Mouse (Mus musculus) hindbrain, embryonic 12.5 days (tissue): Measurements from ENCODE around the gene Lrrn4cl. TPM values are rescaled to one million over a fixed set of nuclear protein-coding genes. Genes with fewer than 3 reads are reported as not detected.
A peak's percentile ranks its signal among the peaks of the same experiment; 100 is the strongest.

ENCODE experiments used
- ATAC-seq: fragments of 200-750 bp; cut with Nextera tagmentation; 2 replicates; pipeline ENCODE4 v1.8.0; 2017; ENCODE audit warnings: moderate TSS enrichment; ENCODE audit not compliant: low FRiP score
- H3K27ac ChIP-seq: fragments of 300-500 bp; sonication (generic); 2 replicates; pipeline ENCODE4 v1.5.1; 2016; ENCODE audit warnings: mild to moderate bottlenecking
- H3K27me3 ChIP-seq: fragments of 300-500 bp; sonication (generic); 2 replicates; pipeline ENCODE4 v1.6.1; 2016; ENCODE audit warnings: mild to moderate bottlenecking
- H3K36me3 ChIP-seq: fragments of 300-500 bp; sonication (generic); 2 replicates; pipeline ENCODE4 v1.6.1; 2016; ENCODE audit warnings: mild to moderate bottlenecking
- H3K4me1 ChIP-seq: fragments of 300-500 bp; sonication (generic); 2 replicates; pipeline ENCODE4 v1.6.1; 2016
- H3K4me2 ChIP-seq: fragments of 300-500 bp; sonication (generic); replicated peaks from 2 replicates; pipeline ENCODE4 v1.6.1; 2016; ENCODE audit warnings: mild to moderate bottlenecking
- H3K4me3 ChIP-seq: fragments of 300-500 bp; sonication (generic); 2 replicates; pipeline ENCODE4 v1.5.1; 2016; ENCODE audit warnings: mild to moderate bottlenecking
- H3K9ac ChIP-seq: fragments of 300-500 bp; sonication (generic); 2 replicates; pipeline ENCODE4 v1.6.1; 2016; ENCODE audit warnings: mild to moderate bottlenecking, moderate library complexity
- H3K9me3 ChIP-seq: fragments of 300-500 bp; sonication (generic); replicated peaks from 2 replicates; pipeline ENCODE4 v1.6.1; 2016; ENCODE audit warnings: mild to moderate bottlenecking
- WGBS: fragments of 180-500 bp; shearing (Covaris S2); methylation state at CpG from one replicate; pipeline ENCODE4 v1.1.7; 2016; 5-methylcytosine and 5-hydroxymethylcytosine counted together
- polyA plus RNA-seq: library from polyadenylated mRNA; unstranded; fragments of >200 nt; fragmentation: Nextera tagmentation; extraction: Ambion mirVana; gene quantifications from 2 replicates; pipeline ENCODE4 v1.2.1, GENCODE M21; 2016

Gene Lrrn4cl
- polyA plus RNA-seq, 1 experiment from 2014 or later, result 0.49 TPM

DNA sequence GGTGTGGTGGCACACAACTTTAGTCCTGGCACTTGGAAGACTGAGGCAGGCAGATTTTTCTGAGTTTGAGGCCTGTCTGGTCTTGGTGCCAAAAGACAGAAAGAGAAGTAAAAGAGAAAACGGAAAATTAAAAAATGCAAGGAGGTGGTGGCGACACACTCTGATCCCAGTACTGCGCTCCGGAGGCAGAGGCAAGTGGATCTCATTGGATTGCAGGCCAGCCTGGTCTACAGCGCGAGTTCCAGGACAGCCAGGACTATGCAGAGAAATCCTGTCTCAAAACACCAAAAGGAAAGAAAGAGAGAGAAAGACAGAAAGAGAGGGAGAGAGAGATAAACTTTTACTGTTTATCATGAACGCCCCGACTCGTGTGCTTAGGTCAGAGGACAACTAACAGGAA is 20.3 kb downstream of the Lrrn4cl start:
- Histone ChIP-seq H3K36me3 (peaks cover 28% of the 10 kb centered on the region), H3K4me2 (peak overlapping the region; percentile 83), H3K9me3 (no peaks in the 10 kb centered on the region), H3K4me3 (peak overlapping the region; percentile 72), H3K27me3 (no peaks in the 10 kb centered on the region), H3K27ac (peak overlapping the region; percentile 74), H3K4me1 (peaks cover 6% of the 10 kb centered on the region), H3K9ac (peak overlapping the region; percentile 84)
- WGBS, result 66% methylated on average over 9 of the region's 9 CpGs
- ATAC-seq, result peak; percentile 56

DNA sequence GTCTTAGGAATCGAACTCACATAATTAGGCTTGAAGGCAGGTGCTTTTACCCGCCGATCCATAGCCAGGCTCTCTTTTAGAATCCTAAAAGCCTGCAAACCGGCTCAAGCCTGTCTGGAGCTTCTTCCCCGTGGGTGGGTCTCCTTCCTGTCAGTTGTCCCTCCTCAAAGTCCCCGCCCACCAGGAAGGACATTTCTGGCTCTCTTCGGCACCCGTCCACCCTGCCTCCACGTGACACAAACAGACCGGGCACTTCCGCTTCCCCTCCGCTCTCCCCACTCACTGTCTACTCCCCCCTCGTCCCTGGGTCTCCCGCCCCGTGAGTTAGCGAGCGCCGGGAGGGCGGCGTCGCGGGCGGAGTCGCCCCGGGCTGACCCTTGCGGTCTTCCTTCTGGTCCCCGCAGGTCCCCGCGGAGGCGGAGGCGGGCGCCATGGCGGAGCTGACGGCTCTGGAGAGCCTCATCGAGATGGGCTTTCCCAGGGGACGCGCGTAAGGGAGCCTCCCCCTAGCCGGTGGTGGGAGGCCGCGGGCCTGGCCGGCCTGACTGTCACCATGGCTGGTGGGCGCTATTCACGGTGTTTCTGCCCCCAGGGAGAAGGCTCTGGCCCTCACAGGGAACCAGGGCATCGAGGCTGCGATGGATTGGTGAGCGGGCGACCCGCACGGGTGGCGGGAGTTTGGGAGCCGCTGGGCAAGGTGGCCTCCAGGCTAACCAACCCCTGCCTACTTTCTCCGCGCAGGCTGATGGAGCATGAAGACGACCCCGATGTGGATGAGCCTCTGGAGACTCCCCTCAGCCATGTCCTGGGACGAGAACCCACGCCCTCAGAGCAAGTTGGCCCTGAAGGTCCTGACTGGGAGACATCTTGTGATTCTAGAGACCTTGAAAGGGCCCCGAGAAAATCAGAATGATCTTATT is 21.0 kb downstream of the Lrrn4cl start, which contains the start of gene Ubxn1:
Ubxn1 (plus strand) TSS at position 230 of the 920 bp plus-strand sequence.
- Histone ChIP-seq H3K36me3 (peaks cover 34% of the 10 kb centered on the region), H3K9ac (peak within 1 kb of the TSS; percentile 84), H3K4me2 (peak within 1 kb of the TSS; percentile 83), H3K4me1 (peaks cover 6% of the 10 kb centered on the region), H3K4me3 (peak within 1 kb of the TSS; percentile 72), H3K9me3 (no peaks in the 10 kb centered on the region), H3K27ac (peak within 1 kb of the TSS; percentile 74), H3K27me3 (no peaks in the 10 kb centered on the region)
- peak; percentile 97 for ATAC-seq
- 1% methylated on average over 56 of the region's 59 CpGs for WGBS

DNA sequence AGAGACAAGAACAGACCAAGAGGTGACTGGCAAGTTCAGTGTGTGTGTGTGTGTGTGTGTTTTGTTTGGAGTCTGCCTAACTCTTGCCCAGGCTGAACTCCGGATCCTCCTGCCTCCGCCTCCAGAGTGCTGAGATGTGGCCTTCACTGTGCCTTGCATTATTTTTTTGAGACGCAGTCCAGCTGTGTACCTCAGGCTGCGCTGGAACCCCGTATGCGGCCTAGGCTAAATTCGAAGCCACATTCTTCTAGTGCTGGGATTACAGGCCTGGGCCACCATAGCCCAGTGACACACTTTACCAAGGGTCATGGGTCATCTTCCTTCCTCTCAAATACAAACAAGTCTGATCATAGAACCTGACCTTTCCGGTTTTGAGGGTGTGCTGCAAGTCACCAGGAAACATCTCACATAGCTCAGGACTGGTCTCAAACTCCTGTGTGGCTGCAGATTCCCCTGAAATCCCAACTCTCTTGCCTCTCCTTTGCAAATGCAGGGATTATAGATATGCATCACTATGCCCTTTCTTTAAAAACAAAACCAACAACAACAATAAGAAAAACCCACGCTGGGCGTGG is 21.8 kb downstream of the Lrrn4cl start:
- no peak overlapping the region for H3K27ac ChIP-seq
- H3K9me3 ChIP-seq, result no peaks in the 10 kb centered on the region
- H3K9ac ChIP-seq, result peak overlapping the region; percentile 84
- WGBS, result 77% methylated on average over 10 of the region's 10 CpGs
- peak overlapping the region; percentile 72 for H3K4me3 ChIP-seq
- no peaks in the 10 kb centered on the region for H3K27me3 ChIP-seq
- peaks cover 39% of the 10 kb centered on the region for H3K36me3 ChIP-seq
- H3K4me2 ChIP-seq, result peak overlapping the region; percentile 83
- peaks cover 6% of the 10 kb centered on the region for H3K4me1 ChIP-seq
- ATAC-seq, result no peak

DNA sequence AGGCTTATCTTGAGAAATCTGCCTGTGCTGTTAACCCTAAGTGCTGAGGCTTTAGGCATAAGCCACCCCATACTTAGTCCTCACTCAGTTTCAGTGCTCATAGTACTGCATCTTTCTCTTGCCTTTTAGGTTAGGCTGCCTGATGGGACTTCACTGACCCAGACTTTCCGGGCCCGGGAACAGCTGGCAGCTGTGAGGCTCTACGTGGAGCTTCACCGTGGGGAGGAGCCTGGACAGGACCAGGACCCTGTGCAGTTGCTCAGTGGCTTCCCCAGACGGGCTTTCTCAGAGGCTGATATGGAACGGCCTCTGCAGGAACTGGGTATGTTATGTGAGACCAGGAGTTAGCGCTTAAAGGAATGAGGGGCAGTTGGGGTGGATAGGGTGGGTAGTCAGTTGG is 24.5 kb downstream of the Lrrn4cl start:
- WGBS, result 94% methylated on average over 7 of the region's 7 CpGs
- H3K9me3 ChIP-seq, result no peaks in the 10 kb centered on the region
- no peak for ATAC-seq
- H3K27me3 ChIP-seq, result no peaks in the 10 kb centered on the region
- no peak overlapping the region for H3K4me2 ChIP-seq
- H3K9ac ChIP-seq, result no peak overlapping the region
- no peak overlapping the region for H3K4me3 ChIP-seq
- H3K27ac ChIP-seq, result no peak overlapping the region
- peaks cover 14% of the 10 kb centered on the region for H3K4me1 ChIP-seq
- peaks cover 39% of the 10 kb centered on the region for H3K36me3 ChIP-seq

DNA sequence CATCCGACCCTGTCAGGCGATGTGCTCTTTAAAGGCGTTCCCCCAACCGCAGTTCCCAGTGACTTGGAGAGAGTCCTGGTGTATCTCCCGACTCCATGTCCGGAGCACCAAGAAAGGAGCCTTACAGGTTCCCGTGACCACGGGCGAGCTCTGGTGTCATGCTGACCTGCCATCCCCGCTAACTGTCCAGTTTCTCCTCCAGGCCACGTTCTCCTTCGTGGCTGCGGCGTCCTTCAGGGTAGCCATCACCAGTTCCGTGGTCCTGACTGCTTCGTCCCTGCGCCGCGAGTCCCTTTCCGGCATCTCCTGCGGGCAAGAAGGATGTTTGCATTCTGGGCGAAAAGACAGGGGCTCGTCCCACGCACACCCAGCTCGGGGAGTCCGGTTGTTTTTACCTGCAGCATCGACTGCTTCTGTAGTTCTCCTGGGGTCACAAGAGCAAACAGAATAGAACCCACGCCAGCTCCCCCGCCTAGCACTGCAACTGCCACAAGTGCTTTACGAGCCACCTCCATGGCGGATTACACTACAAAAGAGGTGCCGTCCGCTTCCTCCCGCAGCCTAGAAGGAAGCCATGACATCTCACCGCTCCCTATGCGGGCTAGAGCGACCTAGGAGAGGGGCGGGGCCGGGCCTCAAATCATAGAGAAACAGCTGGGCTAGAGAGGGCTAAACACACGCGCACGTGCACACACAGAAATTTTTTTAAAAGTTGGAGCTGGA is 29.9 kb downstream of the Lrrn4cl start, which contains the start of gene Uqcc3:
Uqcc3 (minus strand) TSS at position 613 of the 723 bp plus-strand sequence.
- H3K27me3 ChIP-seq, result no peaks in the 10 kb centered on the region
- H3K9me3 ChIP-seq, result no peaks in the 10 kb centered on the region
- peak within 1 kb of the TSS; percentile 70 for H3K4me3 ChIP-seq
- H3K27ac ChIP-seq, result peak within 1 kb of the TSS; percentile 83
- peak within 1 kb of the TSS; percentile 69 for H3K4me2 ChIP-seq
- H3K4me1 ChIP-seq, result peaks cover 9% of the 10 kb centered on the region
- peaks cover 14% of the 10 kb centered on the region for H3K36me3 ChIP-seq
- ATAC-seq, result peak; percentile 97
- under 1% methylated on average over 42 of the region's 42 CpGs for WGBS
- H3K9ac ChIP-seq, result peak within 1 kb of the TSS; percentile 82

DNA sequence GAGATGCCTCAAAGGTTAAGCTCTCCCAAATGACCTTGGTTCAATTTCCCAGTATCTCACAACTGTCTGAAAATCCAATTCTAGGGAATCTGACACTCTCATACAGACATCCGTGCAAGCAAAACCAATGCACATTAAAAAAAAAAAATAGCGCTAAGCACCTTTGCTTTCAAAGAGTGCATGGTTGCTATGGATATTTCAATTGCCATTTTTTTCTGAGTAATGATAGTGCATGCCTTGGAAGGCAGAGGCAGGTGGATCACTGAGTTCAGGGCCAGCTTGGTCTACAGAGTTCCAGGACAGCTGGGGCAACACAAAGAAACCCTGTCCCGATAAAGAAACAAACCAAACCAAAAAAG is 30.4 kb downstream of the Lrrn4cl start:
- Histone ChIP-seq H3K27me3 (no peaks in the 10 kb centered on the region), H3K4me3 (peak overlapping the region; percentile 70), H3K4me1 (peaks cover 9% of the 10 kb centered on the region), H3K36me3 (peaks cover 9% of the 10 kb centered on the region), H3K9ac (peak overlapping the region; percentile 82), H3K9me3 (no peaks in the 10 kb centered on the region), H3K4me2 (peak overlapping the region; percentile 69), H3K27ac (no peak overlapping the region)
- WGBS, result 21% methylated on average over 3 of the region's 3 CpGs
- ATAC-seq, result 0 out of 2 replicates have a peak, but pooled peaks have one; percentile 7

DNA sequence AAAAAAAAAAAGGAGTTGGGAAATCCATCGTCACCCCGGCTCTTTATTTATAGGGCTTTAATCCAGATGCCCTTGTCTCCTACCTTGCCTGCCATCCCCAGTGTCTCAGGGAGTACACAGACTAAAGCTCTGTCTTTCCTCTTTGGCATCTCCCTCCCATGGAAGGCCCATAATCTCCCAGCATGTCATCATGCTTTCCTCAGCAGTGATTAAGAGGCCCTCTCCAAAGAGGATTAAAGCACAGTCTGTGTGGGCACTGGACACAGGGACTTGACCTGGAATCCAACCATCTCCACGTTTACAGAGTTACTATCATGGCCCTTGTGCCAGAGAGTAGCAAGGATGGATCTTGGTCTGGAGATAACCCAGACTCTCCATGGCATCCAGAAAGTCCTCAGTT is 33.0 kb downstream of the Lrrn4cl start, which contains the start of the genes Lbhd1 and Gm49403:
Lbhd1 (plus strand) TSS at position 117 of the 400 bp plus-strand sequence.
Gm49403 (plus strand) TSS at position 315 of the 400 bp plus-strand sequence.
- Histone ChIP-seq H3K9me3 (no peaks in the 10 kb centered on the region), H3K27me3 (no peaks in the 10 kb centered on the region), H3K4me2 (no peak within 1 kb of the TSS), H3K4me3 (no peak within 1 kb of the TSS), H3K27ac (no peak within 1 kb of the TSS), H3K9ac (no peak within 1 kb of the TSS), H3K4me1 (peaks cover 16% of the 10 kb centered on the region), H3K36me3 (no peaks in the 10 kb centered on the region)
- ATAC-seq, result no peak
- WGBS, result 82% methylated on average over 3 of the region's 3 CpGs

DNA sequence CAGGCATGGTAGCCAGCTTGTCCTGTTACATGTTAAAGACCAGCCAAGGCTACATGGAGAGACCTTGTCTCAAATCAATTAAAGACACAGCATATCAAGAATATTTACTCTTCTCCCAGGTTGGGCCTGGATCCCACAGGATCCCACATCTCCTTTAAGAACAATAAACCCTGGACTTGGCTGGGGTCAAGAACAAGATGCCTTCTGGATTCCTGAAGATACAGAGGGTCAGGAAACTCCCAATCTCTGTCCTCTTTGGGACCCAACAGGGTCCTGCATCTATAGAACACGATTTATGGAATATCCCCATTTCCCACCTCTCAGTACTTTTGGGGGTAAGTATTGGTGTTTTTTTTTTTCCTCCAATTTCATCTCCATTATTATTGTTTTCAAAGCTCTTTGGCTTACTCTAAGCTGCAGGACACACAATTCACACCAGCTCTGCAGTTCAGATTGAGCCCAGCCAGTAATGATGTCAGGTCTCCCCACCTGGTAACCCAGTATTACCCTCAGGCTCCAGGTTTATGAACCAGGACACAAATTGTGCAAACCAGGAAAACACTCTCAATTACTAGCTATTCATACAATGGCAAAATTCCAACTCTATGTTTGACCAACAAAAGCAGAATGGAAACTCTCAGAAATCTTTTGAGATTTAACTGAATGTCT is 36.5 kb downstream of the Lrrn4cl start:
- Histone ChIP-seq H3K4me3 (no peak overlapping the region), H3K9ac (no peak overlapping the region), H3K36me3 (peaks cover 6% of the 10 kb centered on the region; the same call in 1 of the 2 replicates), H3K4me1 (peaks cover 14% of the 10 kb centered on the region), H3K9me3 (no peaks in the 10 kb centered on the region), H3K27me3 (no peaks in the 10 kb centered on the region), H3K27ac (no peak overlapping the region), H3K4me2 (no peak overlapping the region)
- ATAC-seq, result no peak
- WGBS, result 48% methylated on average over 1 of the region's 1 CpGs

DNA sequence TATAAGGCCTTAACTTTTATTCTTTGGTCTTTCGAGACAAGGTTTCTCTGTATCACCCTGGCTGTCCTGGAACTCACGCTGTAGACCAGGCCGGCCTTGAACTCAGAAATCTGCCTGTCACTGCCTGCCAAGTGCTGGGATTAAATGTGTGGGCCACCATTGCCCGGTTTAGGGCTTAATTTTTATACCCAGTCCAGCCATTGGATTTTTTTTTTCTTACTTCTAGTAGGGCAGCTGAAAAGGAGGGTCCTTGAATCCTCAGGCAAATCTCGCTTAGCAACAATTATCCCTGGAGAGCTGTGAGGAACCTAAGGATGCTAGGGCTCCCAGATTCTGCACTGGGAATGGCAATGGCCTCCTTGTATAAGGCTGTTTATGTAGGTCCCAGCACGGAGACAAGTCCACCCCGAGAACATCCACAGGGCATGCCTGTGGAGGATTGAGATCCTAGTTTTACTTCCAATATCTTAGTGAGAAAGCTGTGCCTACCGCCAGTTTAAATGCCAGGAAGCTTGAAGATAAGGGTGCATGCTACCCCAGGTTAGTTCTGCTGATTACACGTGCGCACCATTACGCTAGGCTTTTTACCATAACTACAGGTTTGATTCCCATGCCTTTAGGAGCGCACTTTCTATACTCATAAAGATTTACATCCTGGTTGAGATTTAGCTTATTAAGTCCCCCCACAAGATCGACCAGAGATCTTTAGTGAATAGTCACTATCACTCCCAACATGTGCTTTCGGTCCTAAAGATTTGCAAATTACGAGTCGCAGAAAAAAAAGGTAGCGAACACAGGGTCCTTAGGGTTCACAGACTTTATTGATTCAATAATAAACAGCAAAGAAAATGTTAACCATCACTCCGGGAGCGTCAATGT is 37.3 kb downstream of the Lrrn4cl start:
- H3K4me1 ChIP-seq, result peaks cover 17% of the 10 kb centered on the region
- H3K27ac ChIP-seq, result peak overlapping the region; percentile 35; the same call in 1 of the 2 replicates
- H3K9me3 ChIP-seq, result no peaks in the 10 kb centered on the region
- H3K27me3 ChIP-seq, result no peaks in the 10 kb centered on the region
- peaks cover 6% of the 10 kb centered on the region; the same call in 1 of the 2 replicates for H3K36me3 ChIP-seq
- H3K4me3 ChIP-seq, result peak overlapping the region; percentile 59
- peak overlapping the region; percentile 72 for H3K4me2 ChIP-seq
- 15% methylated on average over 19 of the region's 19 CpGs for WGBS
- ATAC-seq, result no peak
- peak overlapping the region; percentile 71 for H3K9ac ChIP-seq

DNA sequence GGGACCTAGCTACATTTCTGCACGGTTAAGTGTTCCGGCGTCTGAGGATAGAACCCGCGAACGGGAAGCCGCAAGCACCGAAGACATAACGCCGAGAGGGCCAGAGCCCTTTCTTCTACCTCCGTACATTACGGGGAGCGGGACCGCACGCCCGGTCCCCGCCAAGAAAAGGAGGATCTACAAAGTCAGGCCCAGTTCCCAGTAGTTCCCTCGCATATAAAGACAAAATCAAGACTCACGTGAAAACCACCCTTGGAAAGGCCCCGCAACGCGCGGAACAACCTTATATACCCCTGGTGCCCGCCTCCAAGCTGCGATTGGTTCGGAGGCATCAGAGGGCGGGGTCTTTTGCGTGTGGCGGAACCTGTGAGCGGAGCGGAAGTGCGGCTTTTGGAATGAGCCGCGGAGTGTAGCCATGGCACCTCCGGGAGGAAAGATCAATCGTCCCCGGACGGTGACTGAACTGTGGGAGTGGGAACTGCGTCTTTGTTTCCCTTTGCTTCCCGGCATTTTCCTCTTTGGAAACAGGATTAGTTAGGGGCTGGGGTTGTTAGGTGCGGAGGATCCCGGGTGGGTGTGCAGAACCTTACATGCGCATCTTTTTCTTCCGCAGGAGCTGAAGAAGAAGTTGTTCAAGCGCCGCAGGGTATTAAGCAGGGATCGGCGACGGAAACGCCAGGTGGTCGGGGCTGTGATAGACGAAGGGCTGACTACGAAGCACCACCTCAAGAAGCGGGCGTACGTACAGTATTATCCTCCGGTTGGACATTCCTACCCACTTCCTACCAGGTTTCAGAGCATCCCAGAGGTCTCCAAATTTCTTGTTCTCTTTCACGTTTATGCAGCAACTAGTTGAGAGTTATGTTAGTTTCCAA is 38.2 kb downstream of the Lrrn4cl start, which contains the start of the genes 1810009A15Rik and Gm49416:
1810009A15Rik (plus strand) TSS at position 343 of the 875 bp plus-strand sequence.
Gm49416 (plus strand) TSS at position 416 of the 875 bp plus-strand sequence.
- H3K27ac ChIP-seq, result peak within 1 kb of the TSS; percentile 81
- peak; percentile 93 for ATAC-seq
- H3K27me3 ChIP-seq, result no peaks in the 10 kb centered on the region
- WGBS, result under 1% methylated on average over 58 of the region's 58 CpGs
- H3K9me3 ChIP-seq, result no peaks in the 10 kb centered on the region
- peaks cover 21% of the 10 kb centered on the region for H3K4me1 ChIP-seq
- H3K36me3 ChIP-seq, result peaks cover 6% of the 10 kb centered on the region; the same call in 1 of the 2 replicates
- peak within 1 kb of the TSS; percentile 72 for H3K4me2 ChIP-seq
- peak within 1 kb of the TSS; percentile 59 for H3K4me3 ChIP-seq
- peak within 1 kb of the TSS; percentile 71 for H3K9ac ChIP-seq
